Mouse (Mus musculus): Measurements from ENCODE around the gene Cacna1c. TPM values are rescaled to one million over a fixed set of nuclear protein-coding genes. Genes with fewer than 3 reads are reported as not detected.

Cacna1c gene
- polyA plus RNA-seq, 1 experiment from 2014 or later, result 0.23 TPM

- WGBS (ENCODE audit: insufficient replicate concordance), result 63% methylated on average over 2 of the region's 2 CpGs
- H3K27me3 ChIP-seq (ENCODE audit: insufficient read depth, low read length), result no peaks in the 10 kb centered on the region
- no peak for ATAC-seq
- no peak for DNase-seq
- H3K4me3 ChIP-seq (ENCODE audit: low read depth, low read length), result no peak overlapping the region
- TF ChIP-seq CTCF (IDR thresholded peaks at IDR 0.05; ENCODE audit: low read depth) (no peak), EP300 (IDR thresholded peaks at IDR 0.05; ENCODE audit: low read depth) (no peak)
- no peaks in the 10 kb centered on the region for H3K4me1 ChIP-seq (ENCODE audit: insufficient read depth)
- H3K36me3 ChIP-seq (replicated peaks; ENCODE audit: insufficient read depth, low read length), result no peaks in the 10 kb centered on the region
- H3K4me2 ChIP-seq (ENCODE audit: low read depth, low read length), result no peak overlapping the region
- no peak overlapping the region for H3K9ac ChIP-seq (replicated peaks)
- H3K27ac ChIP-seq (ENCODE audit: low read depth), result no peak overlapping the region
- H3K9me3 ChIP-seq (ENCODE audit: low read length), result peaks cover 6% of the 10 kb centered on the region; the same call in 1 of the 2 replicates
Observed at GRCm38 (mm10) chr6:118632491-118632890, 563.7 kb downstream of the Cacna1c start.

GRCm38 (mm10) chr6:118630006-118630405 lies 566.2 kb downstream of the Cacna1c start:
- H3K9me3 ChIP-seq (ENCODE audit: low read length), result no peaks in the 10 kb centered on the region
- DNase-seq (no peak), ATAC-seq (no peak)
- no peaks in the 10 kb centered on the region for H3K27me3 ChIP-seq (ENCODE audit: insufficient read depth, low read length)
- H3K27ac ChIP-seq (ENCODE audit: low read depth), result no peak overlapping the region
- H3K4me3 ChIP-seq (ENCODE audit: low read depth, low read length), result no peak overlapping the region
- no peak overlapping the region for H3K4me2 ChIP-seq (ENCODE audit: low read depth, low read length)
- no peaks in the 10 kb centered on the region for H3K36me3 ChIP-seq (replicated peaks; ENCODE audit: insufficient read depth, low read length)
- WGBS (ENCODE audit: insufficient replicate concordance), result 56% methylated on average over 4 of the region's 4 CpGs
- H3K9ac ChIP-seq (replicated peaks), result no peak overlapping the region
- TF ChIP-seq CTCF (IDR thresholded peaks at IDR 0.05; ENCODE audit: low read depth) (no peak), EP300 (IDR thresholded peaks at IDR 0.05; ENCODE audit: low read depth) (no peak)
- H3K4me1 ChIP-seq (ENCODE audit: insufficient read depth), result no peaks in the 10 kb centered on the region

- Histone ChIP-seq H3K27ac (ENCODE audit: low read depth) (no peak overlapping the region), H3K36me3 (replicated peaks; ENCODE audit: insufficient read depth, low read length) (no peaks in the 10 kb centered on the region), H3K9ac (replicated peaks) (no peak overlapping the region), H3K4me3 (ENCODE audit: low read depth, low read length) (no peak overlapping the region), H3K9me3 (ENCODE audit: low read length) (no peaks in the 10 kb centered on the region), H3K4me2 (ENCODE audit: low read depth, low read length) (no peak overlapping the region), H3K27me3 (ENCODE audit: insufficient read depth, low read length) (no peaks in the 10 kb centered on the region), H3K4me1 (ENCODE audit: insufficient read depth) (no peaks in the 10 kb centered on the region)
- DNase-seq (no peak), ATAC-seq (no peak)
- TF ChIP-seq CTCF (IDR thresholded peaks at IDR 0.05; ENCODE audit: low read depth) (peak; percentile 35), EP300 (IDR thresholded peaks at IDR 0.05; ENCODE audit: low read depth) (no peak)
- WGBS (ENCODE audit: insufficient replicate concordance), result 48% methylated on average over 4 of the region's 4 CpGs
Observed at GRCm38 (mm10) chr6:118626246-118626645, 570.0 kb downstream of the Cacna1c start.

- Histone ChIP-seq H3K9me3 (ENCODE audit: low read length) (no peaks in the 10 kb centered on the region), H3K9ac (replicated peaks) (no peak overlapping the region), H3K4me1 (ENCODE audit: insufficient read depth) (no peaks in the 10 kb centered on the region), H3K36me3 (replicated peaks; ENCODE audit: insufficient read depth, low read length) (no peaks in the 10 kb centered on the region), H3K27me3 (ENCODE audit: insufficient read depth, low read length) (no peaks in the 10 kb centered on the region), H3K4me3 (ENCODE audit: low read depth, low read length) (no peak overlapping the region), H3K27ac (ENCODE audit: low read depth) (no peak overlapping the region), H3K4me2 (ENCODE audit: low read depth, low read length) (no peak overlapping the region)
- no peak for DNase-seq
- 76% methylated on average over 3 of the region's 3 CpGs for WGBS (ENCODE audit: insufficient replicate concordance)
- TF ChIP-seq EP300 (IDR thresholded peaks at IDR 0.05; ENCODE audit: low read depth) (no peak), CTCF (IDR thresholded peaks at IDR 0.05; ENCODE audit: low read depth) (no peak)
- ATAC-seq, result no peak
Observed at GRCm38 (mm10) chr6:118623609-118624008, 572.6 kb downstream of the Cacna1c start.

GRCm38 (mm10) chr6:118621866-118622265 lies 574.4 kb downstream of the Cacna1c start:
- H3K4me1 ChIP-seq (ENCODE audit: insufficient read depth), result no peaks in the 10 kb centered on the region
- H3K4me3 ChIP-seq (ENCODE audit: low read depth, low read length), result no peak overlapping the region
- H3K9me3 ChIP-seq (ENCODE audit: low read length), result no peaks in the 10 kb centered on the region
- 29% methylated on average over 7 of the region's 7 CpGs for WGBS (ENCODE audit: insufficient replicate concordance)
- no peaks in the 10 kb centered on the region for H3K27me3 ChIP-seq (ENCODE audit: insufficient read depth, low read length)
- DNase-seq (no peak), ATAC-seq (peak; percentile 59)
- no peaks in the 10 kb centered on the region for H3K36me3 ChIP-seq (replicated peaks; ENCODE audit: insufficient read depth, low read length)
- no peak overlapping the region for H3K9ac ChIP-seq (replicated peaks)
- TF ChIP-seq EP300 (IDR thresholded peaks at IDR 0.05; ENCODE audit: low read depth) (no peak), CTCF (IDR thresholded peaks at IDR 0.05; ENCODE audit: low read depth) (no peak)
- H3K4me2 ChIP-seq (ENCODE audit: low read depth, low read length), result peak overlapping the region; percentile 13; the same call in 1 of the 2 replicates
- H3K27ac ChIP-seq (ENCODE audit: low read depth), result no peak overlapping the region

- no peak overlapping the region for H3K4me2 ChIP-seq (ENCODE audit: low read depth, low read length)
- DNase-seq, result no peak
- H3K4me1 ChIP-seq (ENCODE audit: insufficient read depth), result no peaks in the 10 kb centered on the region
- 73% methylated on average over 3 of the region's 3 CpGs for WGBS (ENCODE audit: insufficient replicate concordance)
- H3K4me3 ChIP-seq (ENCODE audit: low read depth, low read length), result no peak overlapping the region
- no peaks in the 10 kb centered on the region for H3K27me3 ChIP-seq (ENCODE audit: insufficient read depth, low read length)
- no peak overlapping the region for H3K9ac ChIP-seq (replicated peaks)
- no peak for TF ChIP-seq EP300 (IDR thresholded peaks at IDR 0.05; ENCODE audit: low read depth)
- no peak for TF ChIP-seq CTCF (IDR thresholded peaks at IDR 0.05; ENCODE audit: low read depth)
- H3K9me3 ChIP-seq (ENCODE audit: low read length), result no peaks in the 10 kb centered on the region
- no peaks in the 10 kb centered on the region for H3K36me3 ChIP-seq (replicated peaks; ENCODE audit: insufficient read depth, low read length)
- H3K27ac ChIP-seq (ENCODE audit: low read depth), result no peak overlapping the region
- no peak for ATAC-seq
Observed at GRCm38 (mm10) chr6:118621406-118621805, 574.8 kb downstream of the Cacna1c start.

GRCm38 (mm10) chr6:118608906-118609305 lies 587.3 kb downstream of the Cacna1c start:
- TF ChIP-seq EP300 (IDR thresholded peaks at IDR 0.05; ENCODE audit: low read depth) (no peak), CTCF (IDR thresholded peaks at IDR 0.05; ENCODE audit: low read depth) (no peak)
- no peaks in the 10 kb centered on the region for H3K36me3 ChIP-seq (replicated peaks; ENCODE audit: insufficient read depth, low read length)
- 74% methylated on average over 6 of the region's 6 CpGs for WGBS (ENCODE audit: insufficient replicate concordance)
- H3K9me3 ChIP-seq (ENCODE audit: low read length), result no peaks in the 10 kb centered on the region
- H3K4me1 ChIP-seq (ENCODE audit: insufficient read depth), result no peaks in the 10 kb centered on the region
- H3K4me3 ChIP-seq (ENCODE audit: low read depth, low read length), result no peak overlapping the region
- H3K9ac ChIP-seq (replicated peaks), result no peak overlapping the region
- ATAC-seq (no peak), DNase-seq (no peak)
- H3K4me2 ChIP-seq (ENCODE audit: low read depth, low read length), result no peak overlapping the region
- no peak overlapping the region for H3K27ac ChIP-seq (ENCODE audit: low read depth)
- H3K27me3 ChIP-seq (ENCODE audit: insufficient read depth, low read length), result no peaks in the 10 kb centered on the region

Measured in liver, postnatal 0 days (tissue).